Mouse (Mus musculus): ENCODE results near the gene Apof.

GRCm38 (mm10) chr10:128262300-128262699 is 6.2 kb upstream of the Apof start:
- TF ChIP-seq CTCF (IDR thresholded peaks at IDR 0.05; ENCODE audit: insufficient read depth, low read length) (no peak), POLR2A (IDR thresholded peaks at IDR 0.05; ENCODE audit: borderline replicate concordance, extremely low read depth, low read depth, low read length) (no peak)

Data from lung, adult 2 months (tissue).